12 mouse cellular contexts compared by ENCODE assay signal in the genomic region with DNA sequence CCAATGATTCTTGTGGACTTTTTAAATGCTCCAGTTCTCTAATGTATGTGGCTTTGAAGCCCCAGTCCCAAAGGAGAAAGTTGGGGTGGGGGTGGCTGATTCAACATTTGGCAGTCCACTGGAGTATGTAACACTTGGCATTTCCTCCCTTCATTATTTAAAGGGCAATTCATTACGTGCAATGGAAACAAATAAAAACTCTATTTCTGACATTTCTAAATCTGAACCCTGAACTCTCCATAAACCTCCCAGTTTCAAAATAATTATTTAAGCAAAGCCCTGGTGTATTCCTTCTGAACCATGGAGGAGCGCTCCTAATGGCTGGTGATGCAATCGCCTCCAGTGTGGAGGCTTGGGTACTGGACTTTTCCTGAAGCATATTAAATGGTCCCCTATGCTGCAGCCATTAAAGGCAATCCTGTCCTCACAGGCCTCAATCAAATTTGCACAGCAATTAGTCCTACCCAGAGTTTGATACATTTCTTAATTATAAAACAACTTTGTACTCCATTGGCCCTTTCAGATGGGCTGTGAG.
A peak's percentile ranks its signal among the peaks of the same experiment; 100 is the strongest.
DNase-seq lines count a peak whose midpoint lies in the region; ATAC-seq and TF ChIP-seq lines count a peak whose summit lies in the region.
"Had no signal": no experiment of that assay in that cellular context is flagged by ENCODE, and none has a peak within 500 bp of the region (broad histone marks: within the 10 kb centered on the region; RNA-seq: fewer than 3 reads in every experiment).

No protein-coding gene starts in this region.

- H3K27me3 ChIP-seq in kidney, embryonic 15.5 days, result no peaks in the 10 kb centered on the region
- no peaks in the 10 kb centered on the region for H3K27me3 ChIP-seq in limb, embryonic 15.5 days

- no peak for TF ChIP-seq POLR2A in brain, embryonic 14.5 days (IDR thresholded peaks at IDR 0.05; ENCODE audit: borderline replicate concordance, extremely low read depth, insufficient read depth, insufficient read length, poor library complexity, severe bottlenecking)
- TF ChIP-seq POLR2A in embryonic fibroblast, embryonic 13.5 days (IDR thresholded peaks at IDR 0.05; ENCODE audit: low read depth, low read length), result no peak

- no peak overlapping the region for H3K4me2 ChIP-seq in kidney, embryonic 15.5 days
- no peak overlapping the region for H3K4me2 ChIP-seq in limb, embryonic 15.5 days

- peak overlapping the region; percentile 64 for H3K27ac ChIP-seq in kidney, embryonic 15.5 days
- peak overlapping the region; percentile 85 for H3K27ac ChIP-seq in embryonic fibroblast, embryonic 13.5 days (ENCODE audit: insufficient read depth, low read length)
- H3K27ac ChIP-seq in limb, embryonic 15.5 days, result peak overlapping the region; percentile 96
- H3K27ac ChIP-seq: liver, embryonic 14.5 days had no signal

- no peak for ATAC-seq in kidney, embryonic 15.5 days (replicated peaks; ENCODE audit: low FRiP score)
- ATAC-seq in limb, embryonic 15.5 days (ENCODE audit: insufficient number of reproducible peaks, low FRiP score, low TSS enrichment, low read depth), result no peak
- ATAC-seq: CD4-positive, CD25-positive, alpha-beta regulatory T cell, adult 4 months had no signal

- no peak for TF ChIP-seq CTCF in brain, embryonic 14.5 days (IDR thresholded peaks at IDR 0.05; ENCODE audit: borderline replicate concordance, extremely low read depth, insufficient read depth, insufficient read length)
- TF ChIP-seq CTCF in embryonic fibroblast, embryonic 13.5 days (IDR thresholded peaks at IDR 0.05; ENCODE audit: borderline replicate concordance, insufficient read depth, low read length), result no peak

- 58% methylated on average over 3 of the region's 3 CpGs for WGBS in kidney, embryonic 15.5 days
- WGBS in limb, embryonic 15.5 days, result 52% methylated on average over 3 of the region's 3 CpGs

- no peak for DNase-seq in kidney, postnatal 36 days
- DNase-seq in brain, embryonic 14.5 days (ENCODE audit: low read depth), result peak; percentile 74
- DNase-seq in gastrocnemius, adult 18-20 months (ENCODE audit: low spot score), result no peak
- no peak for DNase-seq in urinary bladder, postnatal 36 days (ENCODE audit: low spot score in 2 of 2)
- DNase-seq: cerebellum, postnatal 25 days; heart, postnatal 14 days; thymus, postnatal 36 days had no signal

- H3K4me1 ChIP-seq in kidney, embryonic 15.5 days, result peaks cover 26% of the 10 kb centered on the region
- H3K4me1 ChIP-seq in embryonic fibroblast, embryonic 13.5 days (ENCODE audit: control insufficient read depth, insufficient read depth, low read length), result peaks cover 3% of the 10 kb centered on the region
- H3K4me1 ChIP-seq in limb, embryonic 15.5 days, result peaks cover 27% of the 10 kb centered on the region

- H3K9me3 ChIP-seq in kidney, embryonic 15.5 days (replicated peaks), result no peaks in the 10 kb centered on the region
- no peaks in the 10 kb centered on the region for H3K9me3 ChIP-seq in limb, embryonic 15.5 days

- H3K4me3 ChIP-seq in kidney, embryonic 15.5 days (replicated peaks), result no peak overlapping the region
- no peak overlapping the region for H3K4me3 ChIP-seq in embryonic fibroblast, embryonic 13.5 days (ENCODE audit: insufficient read depth, low read length)
- H3K4me3 ChIP-seq in limb, embryonic 15.5 days, result no peak overlapping the region

- no peak overlapping the region for H3K9ac ChIP-seq in kidney, embryonic 15.5 days
- no peak overlapping the region for H3K9ac ChIP-seq in limb, embryonic 15.5 days
- H3K9ac ChIP-seq: liver, embryonic 14.5 days had no signal

- no peaks in the 10 kb centered on the region for H3K36me3 ChIP-seq in kidney, embryonic 15.5 days
- H3K36me3 ChIP-seq in limb, embryonic 15.5 days, result no peaks in the 10 kb centered on the region
